Mouse (Mus musculus): Measurements from ENCODE around the gene Hs3st5.
"Not testable (repeated sequence)": the region's sequence is repeated elsewhere in the genome, so short reads cannot be mapped to it uniquely, and the experiment has no call there.

The Hs3st5 gene

DNA sequence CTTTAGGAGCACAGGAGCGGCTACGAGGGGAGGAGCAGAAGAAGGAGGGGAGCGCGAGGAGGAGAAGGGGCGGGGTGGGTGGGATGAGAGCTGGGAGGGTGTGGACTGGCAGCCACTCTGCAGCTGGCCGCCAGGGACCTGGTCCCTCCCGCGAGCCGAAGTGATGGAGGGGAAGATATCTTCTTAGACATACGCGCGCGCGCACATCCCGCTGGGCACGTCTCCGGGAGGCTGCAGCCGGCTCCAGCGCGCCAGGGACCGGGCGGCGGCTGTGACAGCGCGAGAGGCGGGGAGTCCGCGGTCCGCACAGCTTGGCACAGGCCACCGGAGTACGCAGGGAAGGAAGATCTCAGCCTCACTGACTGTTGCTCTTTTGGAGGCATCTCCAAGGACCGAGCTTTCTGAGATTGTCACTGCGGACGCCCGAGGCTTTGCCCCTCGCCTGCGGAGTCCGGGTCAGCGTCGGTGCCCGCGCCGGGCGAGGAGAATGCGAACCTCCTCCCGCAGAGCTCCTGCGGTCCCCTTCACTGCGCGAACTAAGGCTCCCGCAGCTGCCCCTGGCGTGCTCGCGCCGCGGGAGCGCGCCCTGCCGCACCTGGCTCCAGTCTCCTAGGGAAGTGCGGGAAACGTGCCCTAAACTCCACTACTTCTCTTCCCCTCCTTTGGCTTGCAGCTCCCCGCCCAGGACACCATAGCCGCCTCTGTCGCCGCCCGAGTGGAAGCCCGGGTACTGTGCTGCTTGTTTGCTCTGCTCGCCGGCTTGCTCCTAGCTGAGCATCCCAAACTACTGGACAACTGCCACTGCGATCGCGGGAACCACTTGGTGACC, at the start of gene Hs3st5:
Gene Hs3st5, plus strand, starts transcription at position 88 of the 829 bp plus-strand sequence.
- DNase-seq = peak; percentile 79 to 83

DNA sequence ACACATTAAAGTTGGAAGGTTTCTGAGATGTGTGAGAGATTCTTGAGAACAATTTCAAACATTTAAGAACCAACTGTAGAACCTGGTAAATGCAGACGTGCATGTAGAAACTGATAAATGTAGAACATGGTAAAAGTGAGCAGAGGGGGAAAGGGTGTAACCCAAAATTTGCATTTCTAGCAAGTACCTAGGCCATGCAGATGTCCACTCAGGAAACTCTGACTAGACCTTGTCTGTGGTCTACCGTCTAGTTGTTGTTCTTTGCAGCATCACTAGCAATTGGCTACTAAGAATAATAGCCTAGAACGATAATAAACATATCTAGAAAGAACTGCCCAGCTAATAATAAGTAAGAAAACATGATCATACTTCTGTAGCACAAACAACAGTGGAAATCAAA, 38.0 kb upstream of the Hs3st5 start:
- DNase-seq = no peak

DNA sequence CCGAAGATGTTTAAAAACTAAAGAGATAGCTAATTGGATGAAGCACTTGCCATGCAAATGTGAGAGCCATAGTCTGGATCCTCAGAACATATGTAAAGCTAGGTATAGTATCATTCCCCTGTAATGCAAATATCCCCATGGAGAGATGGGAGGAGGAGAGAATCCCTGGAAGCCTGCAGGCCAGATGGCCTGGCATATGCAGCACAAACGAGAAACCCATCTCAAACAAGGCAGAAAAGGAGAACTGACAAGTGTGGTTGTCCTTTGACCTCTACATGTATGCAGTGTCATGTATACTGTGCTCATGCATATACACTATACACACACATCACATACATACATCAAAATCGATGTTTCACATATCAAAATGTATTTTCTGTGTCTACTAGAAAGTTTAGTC, 35.5 kb upstream of the Hs3st5 start:
- peak; percentile 63 to 77 for DNase-seq

DNA sequence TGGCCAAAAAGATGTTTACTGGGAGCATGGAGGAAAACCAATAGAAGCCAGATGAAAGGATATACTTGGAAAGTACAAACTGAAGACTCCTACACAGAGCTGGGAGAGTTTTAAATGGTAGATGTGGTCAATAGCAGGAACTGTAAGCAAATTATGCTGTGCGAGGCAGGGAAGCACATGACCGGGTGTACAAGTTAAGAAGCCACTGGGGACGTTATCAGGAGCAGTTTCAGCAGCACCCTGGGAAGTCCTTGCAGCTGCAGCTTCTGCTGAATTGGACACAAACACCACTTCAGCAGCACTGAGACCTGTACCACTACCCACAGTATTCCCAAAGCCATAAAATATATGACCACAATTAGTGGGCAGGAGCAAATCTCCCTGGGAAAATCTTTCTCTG, 31.8 kb upstream of the Hs3st5 start:
- no peak for DNase-seq

DNA sequence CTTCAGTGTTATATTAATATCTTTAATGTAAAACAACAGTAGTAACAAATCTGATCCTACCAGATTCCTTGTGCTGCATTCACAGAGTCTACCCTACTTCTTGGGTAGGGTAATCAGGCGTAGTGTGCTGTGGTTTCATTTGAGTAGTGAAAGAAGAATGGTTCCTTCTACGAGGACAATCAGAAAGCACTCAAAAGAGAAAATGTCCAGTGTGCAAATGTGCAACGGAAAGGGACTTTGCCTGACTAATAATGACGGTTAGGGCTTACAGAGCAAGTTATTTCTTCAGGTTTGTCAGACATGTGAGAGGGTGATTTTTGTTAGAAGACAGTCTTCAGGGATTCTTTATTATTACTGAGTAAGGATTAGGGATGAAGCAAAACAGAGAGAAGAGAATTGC, 29.1 kb upstream of the Hs3st5 start:
- no peak for DNase-seq

DNA sequence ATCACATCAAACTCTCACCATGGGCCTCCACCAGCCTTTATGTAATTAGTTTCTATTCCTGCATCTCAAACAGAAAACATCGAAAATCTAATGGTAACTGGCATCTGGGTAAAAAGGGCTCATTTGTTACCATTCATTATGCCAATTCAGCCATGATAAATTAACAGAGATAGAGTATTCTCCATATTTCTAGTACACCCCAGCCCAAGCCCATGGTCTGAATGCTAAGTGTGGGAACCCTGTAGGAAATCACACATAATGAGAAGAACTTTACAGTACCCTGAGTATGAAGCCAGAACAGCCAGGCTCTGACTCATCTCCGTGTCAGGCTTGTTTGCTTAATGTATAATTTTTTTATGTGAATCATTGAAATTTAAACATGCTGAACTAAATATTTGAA, 23.3 kb upstream of the Hs3st5 start:
- DNase-seq = no peak

DNA sequence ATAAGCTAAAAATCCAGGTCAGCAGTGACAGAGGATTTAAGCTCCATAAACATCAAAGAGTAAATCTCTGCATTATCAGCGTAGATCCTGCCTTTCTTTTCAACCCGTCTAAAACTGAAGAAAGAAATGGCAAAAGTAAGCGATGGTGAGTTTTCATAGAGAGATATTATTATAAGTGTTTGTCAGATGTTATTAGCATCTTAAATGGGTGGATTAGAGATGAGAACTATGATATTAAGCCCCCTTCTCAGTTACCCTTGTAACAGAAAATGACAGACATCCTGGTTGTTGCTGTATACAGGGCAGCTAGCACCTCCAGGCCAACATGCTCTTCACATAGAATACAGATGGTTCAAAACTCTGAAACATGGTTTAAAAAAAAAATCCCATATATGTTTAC, 22.6 kb upstream of the Hs3st5 start:
- DNase-seq = no peak

DNA sequence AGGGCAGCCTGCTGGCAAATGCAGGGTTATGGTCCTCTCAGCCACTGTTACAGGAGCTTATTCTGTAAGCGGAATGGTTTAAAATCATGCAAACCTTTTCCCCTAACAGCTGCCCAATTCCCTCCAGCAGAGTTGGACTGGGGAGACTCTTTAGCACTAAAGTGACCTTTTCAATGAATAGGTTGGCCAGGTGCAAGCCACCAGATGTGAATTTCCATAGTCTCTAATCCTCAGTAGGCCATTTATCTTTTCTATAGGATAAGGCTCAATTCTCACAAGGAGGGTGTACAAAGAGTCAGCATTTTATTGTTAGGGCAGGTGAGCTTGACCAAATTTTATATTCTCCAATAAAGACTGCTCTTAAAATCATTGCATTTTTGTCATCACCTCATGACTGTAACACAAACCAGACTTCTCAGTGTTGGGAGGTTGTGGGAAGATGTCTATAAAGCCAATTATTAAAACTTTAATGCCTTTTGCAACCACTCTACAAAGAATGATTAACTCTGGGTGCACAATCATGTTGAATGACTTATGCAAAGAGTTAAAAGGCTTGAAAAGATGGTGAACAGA, 21.8 kb upstream of the Hs3st5 start:
- DNase-seq = no peak

DNA sequence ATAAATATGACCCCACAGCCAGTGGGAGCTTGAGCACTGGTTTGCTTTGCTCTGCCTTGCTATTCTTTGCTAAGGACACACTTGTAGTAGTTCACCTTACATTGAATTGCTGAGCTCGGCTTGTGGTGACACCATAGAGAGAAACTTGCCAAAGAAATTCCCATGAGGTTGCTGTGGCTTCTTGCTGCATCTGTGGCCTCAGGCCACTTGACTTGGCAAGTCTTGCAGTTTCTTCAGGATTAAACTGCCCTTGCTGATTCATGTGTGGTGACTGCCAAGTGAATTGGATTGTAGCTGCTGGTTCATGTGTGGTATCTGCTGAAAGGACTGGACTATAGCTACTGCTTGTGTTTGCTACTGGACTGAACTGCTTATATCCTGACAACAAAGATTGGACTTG, 13.0 kb upstream of the Hs3st5 start:
- DNase-seq = no peak

DNA sequence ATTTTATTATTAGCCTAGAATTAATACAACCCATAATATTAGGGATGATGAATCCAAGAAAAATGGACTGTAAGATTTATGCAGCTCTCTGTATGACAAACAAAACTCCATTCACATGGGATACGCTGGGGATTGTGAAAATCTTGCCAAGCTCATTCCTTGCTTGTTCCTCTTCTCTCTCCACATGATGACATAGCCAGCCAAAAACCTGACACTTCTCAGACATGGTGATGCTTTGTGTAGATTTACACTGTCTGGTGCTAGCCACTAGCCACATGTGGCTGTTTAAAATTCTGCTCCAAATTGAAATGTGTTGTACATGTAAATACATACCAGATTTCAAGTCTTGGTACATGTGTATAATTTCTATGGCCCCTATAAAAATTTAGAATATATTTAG, 6.9 kb upstream of the Hs3st5 start:
- peak; percentile 4 to 41 for DNase-seq

DNA sequence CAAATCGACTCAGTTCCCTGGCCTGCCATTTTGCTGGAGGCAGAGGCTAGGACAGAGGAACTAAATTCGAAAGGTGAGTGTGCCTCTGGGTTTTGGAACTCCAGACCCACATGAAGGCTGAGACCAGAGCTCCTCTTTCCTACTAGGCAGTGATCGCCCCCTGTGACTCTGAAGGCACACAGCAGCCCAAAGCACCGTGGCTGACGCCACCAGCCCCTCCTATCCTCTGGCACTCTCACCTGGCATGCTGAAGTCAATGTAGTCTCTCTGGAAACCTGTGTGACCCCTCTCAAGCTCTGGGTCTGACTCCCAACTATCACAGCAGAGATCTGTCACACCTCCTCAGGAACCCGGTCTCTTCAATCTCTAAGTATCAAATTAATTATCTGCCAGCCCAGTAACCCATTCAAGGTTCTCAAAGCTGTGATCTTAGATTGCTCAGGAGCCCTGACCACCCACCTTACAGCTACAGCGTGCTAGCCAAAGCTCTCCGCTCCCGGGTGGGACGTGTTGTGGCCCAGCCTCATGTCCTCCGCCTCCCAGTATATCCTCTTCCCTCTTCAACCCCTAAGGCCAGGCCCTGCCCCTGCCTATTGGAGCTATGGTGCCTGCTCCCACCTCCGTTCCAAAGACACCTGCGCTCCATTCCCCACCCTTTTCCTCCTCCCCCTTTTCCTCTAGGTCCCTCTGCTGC, 434 bp upstream of the Hs3st5 start:
- DNase-seq = peak; percentile 65

DNA sequence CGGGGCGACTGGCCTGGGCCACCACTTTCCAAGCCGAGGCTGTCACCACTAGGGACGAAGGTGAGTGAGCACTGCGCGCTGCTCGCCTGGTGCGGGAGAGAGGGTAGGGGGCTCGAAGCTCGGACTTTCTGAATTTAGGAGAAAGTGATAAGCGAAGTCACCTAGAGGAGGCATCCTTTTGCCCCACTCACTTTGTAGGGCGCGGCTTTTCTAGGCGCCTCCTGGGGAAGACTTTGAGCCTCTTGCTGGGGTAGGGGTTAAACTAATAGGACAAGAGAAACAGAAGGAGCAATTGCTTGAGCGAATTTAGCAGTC, 899 bp downstream of the Hs3st5 start:
- no peak for DNase-seq

DNA sequence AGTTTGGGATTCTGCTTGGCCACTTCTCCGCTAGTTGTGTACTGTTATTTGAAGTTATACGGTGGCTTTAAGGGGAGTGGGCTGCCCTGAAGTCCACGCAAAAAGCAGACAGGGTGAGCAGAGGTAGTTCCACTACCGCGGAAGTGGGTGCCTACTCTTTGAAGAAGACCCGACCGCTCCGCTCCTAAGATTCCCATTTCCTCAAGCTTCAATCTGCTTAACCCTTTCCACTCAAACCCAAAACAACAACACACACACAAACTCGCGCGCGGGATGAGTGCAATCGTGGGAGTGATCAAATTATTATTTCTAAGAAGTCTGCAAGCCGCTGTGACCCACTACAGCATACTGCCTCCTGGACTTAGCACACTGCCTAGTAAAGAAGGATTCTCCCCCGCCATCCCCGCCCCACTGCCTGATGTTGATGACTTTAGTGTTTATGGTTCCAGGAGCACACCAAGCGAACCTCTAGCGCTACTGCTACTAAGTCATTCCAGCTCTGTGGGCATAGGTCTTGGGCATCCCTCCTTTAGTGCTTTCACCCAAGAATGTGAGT, 1.5 kb downstream of the Hs3st5 start:
- DNase-seq = peak; percentile 12 to 28

DNA sequence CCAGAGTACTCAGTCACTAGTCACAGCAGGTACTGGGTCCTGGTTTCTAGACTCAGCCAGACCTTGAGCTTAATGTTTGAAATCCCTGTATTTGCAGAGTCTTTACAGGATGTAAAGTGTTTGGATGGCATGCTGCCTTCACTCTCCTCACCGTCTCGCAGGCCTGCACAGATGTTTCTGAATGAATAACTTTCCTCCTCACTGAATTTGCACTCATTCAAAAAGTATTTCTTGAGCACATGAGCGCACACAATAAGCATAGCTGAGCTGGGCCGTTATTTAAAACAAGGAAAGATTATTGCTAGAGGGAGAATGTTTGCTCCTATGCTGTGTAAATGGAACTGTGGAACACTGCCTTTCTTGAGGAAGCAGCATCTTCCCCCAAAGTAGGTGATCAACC, 2.9 kb downstream of the Hs3st5 start:
- DNase-seq = no peak

DNA sequence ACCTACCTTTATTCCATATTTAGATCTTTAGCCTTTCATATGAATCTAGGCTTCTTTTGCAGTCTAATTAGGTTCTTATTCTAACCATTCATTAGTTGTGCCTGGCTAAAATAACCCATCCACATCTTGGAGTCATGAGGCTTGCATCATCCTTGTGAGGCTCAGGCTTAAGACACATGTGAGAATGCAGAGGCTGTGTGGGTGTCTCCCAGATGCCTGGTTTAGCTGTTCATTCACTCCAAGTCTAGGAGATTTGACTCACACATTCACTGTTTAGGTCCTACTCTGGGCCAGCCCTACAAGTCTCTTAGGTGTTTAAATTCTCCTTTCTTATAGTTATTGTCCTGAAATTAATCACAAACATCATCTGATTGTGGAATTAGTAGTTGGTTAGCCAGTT, 17.3 kb downstream of the Hs3st5 start:
- no peak for DNase-seq

DNA sequence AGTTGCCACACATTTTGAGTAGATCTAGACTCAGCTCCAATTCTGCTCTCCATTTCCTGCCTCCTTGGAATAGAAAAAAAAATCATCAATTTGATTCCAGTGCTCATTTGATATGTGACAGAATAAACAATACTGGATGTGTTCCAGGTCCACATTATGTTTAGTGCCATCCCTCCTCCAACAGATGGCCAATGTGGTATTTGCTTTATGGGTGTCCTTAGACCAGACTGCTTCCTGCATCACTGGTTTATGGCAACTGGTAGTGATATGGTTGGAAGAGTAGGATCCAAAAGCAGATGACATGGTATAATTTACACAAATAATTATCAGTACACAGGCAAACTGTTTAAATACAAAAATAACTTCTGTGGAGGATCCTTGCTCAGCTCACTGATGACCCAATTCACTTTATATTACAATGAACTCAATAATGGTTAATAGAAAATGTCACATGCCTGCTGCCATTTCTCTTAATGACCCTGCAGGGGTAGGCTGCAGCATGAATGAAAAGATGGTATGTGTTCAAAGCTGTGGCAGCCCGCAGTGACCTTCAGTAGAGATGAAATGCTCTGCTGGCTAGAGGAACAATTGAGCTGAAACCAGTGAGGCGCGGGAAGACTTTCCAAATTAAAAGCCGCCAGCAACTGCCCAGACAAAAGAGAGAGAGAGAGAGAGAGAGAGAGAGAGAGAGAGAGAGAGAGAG, 27.2 kb downstream of the Hs3st5 start:
- DNase-seq = peak; percentile 25 to 34

DNA sequence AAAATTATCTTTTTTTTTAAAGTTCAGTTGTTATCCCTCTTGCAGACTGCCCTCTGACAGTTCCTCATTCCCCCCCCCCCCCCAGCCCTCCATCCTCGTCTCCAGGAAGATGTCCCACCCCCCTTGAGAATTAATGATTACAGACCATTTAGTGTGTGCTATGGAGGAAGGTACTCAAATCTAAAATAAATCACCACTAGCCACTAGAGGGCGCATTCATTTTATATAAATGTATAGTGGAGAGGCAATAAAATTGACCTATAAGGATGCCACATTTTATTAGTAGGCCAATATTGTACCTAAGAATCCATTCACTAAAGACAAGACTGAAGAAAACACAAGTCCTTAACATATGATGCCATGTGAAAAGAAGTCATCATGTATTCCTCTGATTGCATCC, 40.0 kb downstream of the Hs3st5 start:
- DNase-seq = peak; percentile 28 to 38

DNA sequence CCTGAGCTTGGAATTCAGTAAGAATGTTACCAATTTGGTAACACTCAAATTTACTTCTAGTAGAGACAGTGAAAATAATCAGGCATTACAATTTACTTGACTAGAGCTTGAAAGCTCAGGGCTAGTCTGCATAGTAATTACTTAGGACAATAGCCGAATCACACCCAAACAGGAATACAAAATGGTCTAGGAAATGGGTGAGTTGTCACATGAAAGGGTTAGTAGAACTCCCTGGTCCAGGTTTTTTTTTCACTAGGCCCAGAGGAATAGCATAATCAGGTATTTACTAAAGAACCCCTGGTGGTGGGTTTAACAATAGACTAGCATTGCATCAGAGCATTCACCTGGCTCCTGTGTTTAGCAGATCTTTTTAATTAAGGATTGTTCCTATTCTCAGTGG, 41.1 kb downstream of the Hs3st5 start:
- DNase-seq = not testable (repeated sequence)

DNA sequence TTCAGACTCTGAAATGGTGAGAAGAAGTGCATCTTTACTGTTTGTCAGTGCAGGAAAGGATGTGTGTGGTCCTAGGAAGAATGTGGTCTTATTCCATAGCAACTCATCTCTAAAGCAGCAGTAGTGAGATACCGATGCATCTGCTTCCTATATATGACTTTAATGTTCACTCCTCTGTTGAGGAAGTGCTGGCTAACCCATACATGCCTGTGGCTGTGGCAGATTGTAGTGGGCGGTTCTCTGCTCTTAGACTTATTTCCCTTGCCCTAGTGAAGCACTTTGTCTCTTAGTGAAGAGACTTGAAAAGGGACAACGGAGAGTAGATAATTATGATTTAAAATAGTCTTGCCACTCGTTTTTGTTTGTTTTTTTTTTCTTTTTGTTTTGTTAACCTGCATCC, 47.4 kb downstream of the Hs3st5 start:
- no peak for DNase-seq

DNA sequence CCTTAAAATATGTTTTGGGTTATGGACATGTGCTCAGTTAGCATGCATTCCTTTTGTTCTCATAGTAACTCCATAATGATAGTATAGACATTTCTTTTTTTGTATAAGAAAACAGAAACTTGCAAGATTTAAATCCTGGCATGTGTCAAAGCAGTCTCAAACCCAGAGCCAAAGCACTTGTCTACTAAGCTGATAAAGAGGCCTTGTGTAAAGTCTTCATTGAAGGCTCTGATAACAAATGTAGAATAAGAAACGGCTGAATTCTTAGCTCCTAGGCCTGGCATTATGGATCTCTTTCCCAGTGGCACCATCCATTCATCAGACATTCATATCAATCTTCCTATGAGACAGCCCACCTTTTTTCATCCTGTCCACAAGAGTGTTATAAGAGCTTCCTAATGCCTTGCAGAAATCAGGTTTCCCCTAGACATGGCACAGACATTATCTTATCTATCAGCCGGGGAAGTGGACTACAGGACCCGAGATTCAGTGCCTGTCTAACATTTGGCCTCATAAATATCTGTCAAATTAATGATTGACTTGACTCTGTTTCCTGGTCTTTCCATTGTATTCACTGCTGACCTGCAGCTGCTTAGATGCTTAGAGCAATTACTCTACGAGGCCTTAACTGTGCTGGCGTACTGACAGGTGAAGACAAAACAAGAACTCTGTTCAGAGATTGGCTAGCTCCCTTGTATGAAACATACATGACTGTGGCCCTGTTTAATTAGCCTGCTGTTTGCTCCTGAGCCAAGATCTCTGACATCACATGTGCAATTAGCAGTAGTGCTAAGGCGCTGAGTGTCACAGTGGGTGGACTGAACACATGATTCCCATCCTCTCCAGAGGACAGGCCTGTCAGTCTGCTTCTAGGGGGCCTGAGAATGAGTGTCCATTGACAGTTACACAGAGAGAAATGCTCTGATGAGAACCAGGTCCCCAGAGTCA, 48.6 kb downstream of the Hs3st5 start:
- DNase-seq = no peak

DNA sequence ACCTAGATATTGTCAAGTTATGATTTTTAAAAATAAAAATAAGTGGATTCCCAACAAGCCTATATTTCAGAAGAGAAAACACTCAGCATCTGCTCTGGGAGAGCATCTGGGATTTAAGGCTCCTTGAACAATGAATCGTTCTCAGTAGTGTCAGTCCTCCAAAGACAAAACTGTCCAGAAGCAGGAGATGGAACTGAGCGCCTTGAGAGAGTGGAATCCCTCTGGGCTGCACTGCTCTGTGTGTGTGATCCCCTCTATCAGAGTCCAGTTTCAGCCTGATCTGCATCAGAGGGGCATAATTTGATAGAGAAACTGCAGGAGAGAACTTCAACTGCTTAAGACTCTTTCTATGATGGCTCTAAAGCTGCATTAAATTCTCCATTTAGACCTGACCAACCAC, 49.5 kb downstream of the Hs3st5 start:
- no peak for DNase-seq

DNA sequence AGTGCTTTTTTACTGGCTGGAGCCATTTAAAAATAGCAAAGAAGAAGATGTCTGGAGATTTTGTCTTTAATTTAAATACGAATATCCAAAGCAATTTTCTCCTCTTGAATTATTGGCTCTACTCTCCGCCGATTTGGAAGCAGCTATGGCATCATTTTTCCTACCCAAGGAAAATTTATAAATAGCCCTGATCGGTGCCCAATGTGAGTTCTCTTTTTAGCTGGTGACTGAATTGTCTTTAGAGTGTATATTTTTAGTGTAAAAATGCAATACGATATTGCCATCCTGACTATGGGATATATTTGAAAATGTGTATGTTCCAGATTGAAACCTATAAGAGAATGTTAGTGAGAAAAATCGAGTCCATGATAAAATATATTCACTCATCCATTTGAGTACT, 51.1 kb downstream of the Hs3st5 start:
- no peak for DNase-seq
